In genomic region chr14:31499526-31499925, GRCm38 (mm10) we compare ENCODE assay signal across 13 mouse cellular contexts.
"Had no signal": no experiment of that assay in that cellular context is flagged by ENCODE, and none has a peak within 500 bp of the region (broad histone marks: within the 10 kb centered on the region; RNA-seq: fewer than 3 reads in every experiment).

No protein-coding gene starts in this region.

- DNase-seq: lung, adult 18-20 months; lung, embryonic 14.5 days; lung, postnatal 10 days; lung, postnatal 4 days; right cerebral cortex, postnatal 14 days; thymus, adult 2 months; thymus, postnatal 25 days; thymus, postnatal 4 days had no signal

- H3K4me3 ChIP-seq: megakaryocyte, embryonic 14.5 days; midbrain, embryonic 13.5 days; midbrain, embryonic 15.5 days; neural tube, embryonic 12.5 days; stomach, embryonic 15.5 days had no signal

- H3K9me3 ChIP-seq: megakaryocyte, embryonic 14.5 days; midbrain, embryonic 13.5 days; midbrain, embryonic 15.5 days; neural tube, embryonic 12.5 days; stomach, embryonic 15.5 days had no signal

- H3K27me3 ChIP-seq: megakaryocyte, embryonic 14.5 days; midbrain, embryonic 13.5 days; midbrain, embryonic 15.5 days; neural tube, embryonic 12.5 days; stomach, embryonic 15.5 days had no signal
